Mouse (Mus musculus): ENCODE data around the gene Klf2.

Klf2 gene

DNA sequence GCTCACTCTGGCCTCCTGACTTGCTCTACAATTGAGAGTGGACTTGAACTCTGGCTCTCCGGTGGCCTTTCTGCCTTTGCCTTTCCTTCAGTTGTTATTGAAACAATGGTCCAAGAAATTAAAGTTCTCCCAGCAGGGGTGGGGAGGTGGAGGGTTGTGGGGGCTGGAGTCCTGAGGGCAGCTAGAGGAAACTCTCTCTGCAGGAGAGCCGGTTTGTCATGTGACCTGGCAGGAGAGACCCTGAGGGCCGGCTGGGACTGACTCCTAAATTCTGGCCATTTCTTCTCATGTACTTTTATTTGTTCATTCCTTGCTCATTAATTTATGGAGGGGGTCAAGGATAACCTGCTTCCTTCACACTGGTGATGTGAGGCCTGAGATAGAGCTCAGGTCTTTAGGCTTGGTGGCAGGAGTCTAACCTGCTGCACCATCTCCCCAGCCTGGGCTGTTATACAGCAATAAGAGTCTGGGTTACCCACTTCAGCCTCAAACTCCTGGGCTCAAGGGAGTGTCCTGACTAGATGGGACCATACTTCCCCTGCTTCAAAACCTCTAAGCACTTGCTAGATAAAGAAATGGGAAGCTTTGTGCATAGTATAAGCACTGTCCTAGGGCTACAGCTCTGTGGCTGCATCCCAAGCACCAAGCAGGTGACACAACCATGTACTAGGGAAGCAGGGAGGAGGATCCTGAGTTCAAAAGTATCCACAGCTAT is 14.8 kb downstream of the Klf2 start:
- DNase-seq (ENCODE audit: low spot score) = no peak

DNA sequence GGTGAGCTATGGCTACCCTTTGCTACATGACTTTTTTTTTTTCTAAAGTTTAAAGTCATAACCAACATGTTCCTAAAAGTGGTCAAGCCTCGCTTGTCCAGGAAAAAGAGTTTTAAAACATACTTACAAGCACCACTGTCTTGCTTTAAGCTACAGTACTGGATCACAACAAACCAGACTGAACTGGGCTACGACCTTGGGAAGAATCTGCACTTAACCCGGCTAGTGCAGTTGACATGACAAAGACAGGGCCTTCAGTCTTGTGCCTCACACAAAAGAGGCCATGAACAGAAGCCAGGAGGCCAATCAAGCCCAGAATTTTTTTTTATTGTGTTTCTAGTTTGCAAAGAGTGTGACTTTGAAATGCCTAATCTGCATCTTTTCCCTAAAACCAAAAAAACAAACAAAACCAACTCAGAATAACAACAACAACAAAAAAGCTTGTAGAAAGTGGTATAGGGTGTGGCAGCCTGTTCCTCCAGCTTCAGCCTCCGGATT is 15.4 kb downstream of the Klf2 start:
- no peak for DNase-seq (ENCODE audit: low spot score)

DNA sequence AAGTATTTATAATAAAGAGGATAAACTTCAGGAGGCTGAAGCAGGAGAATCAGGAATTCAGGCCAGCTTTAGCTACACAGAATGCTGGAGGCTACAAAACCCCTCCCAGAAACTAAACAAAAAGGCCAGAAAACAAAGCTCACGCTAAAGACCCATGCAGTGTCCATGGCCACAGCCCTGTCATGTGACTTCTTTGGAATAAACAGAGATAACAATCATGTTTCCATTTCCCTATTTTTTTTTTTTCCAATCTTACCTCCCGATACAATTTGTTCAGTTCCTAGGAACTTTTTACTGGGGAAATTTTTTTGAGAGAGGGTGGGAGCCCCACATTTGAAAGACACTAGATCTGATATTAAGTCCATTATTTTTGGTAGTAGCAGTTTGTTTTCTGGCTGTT is 17.4 kb downstream of the Klf2 start:
- no peak for DNase-seq (ENCODE audit: low spot score)

DNA sequence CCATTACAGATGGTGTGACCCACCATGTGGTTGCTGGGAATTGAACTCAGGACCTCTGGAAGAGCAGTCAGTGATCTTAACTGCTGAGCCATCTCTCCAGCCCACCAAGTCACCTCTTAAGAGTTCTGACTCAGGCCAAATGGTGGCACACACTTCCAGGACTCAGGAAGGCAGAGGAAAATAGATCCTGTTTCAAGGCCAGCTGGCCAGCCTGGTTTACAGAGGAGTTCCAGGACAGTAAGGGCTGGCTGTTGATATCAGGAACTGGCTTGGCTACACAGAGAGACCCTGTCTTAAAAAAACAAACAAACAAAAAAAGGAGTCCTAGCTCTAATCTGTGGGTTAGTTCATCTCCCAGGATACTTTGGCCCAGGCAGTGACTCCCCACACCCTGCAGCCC is 18.2 kb downstream of the Klf2 start:
- DNase-seq (ENCODE audit: low spot score) = no peak

DNA sequence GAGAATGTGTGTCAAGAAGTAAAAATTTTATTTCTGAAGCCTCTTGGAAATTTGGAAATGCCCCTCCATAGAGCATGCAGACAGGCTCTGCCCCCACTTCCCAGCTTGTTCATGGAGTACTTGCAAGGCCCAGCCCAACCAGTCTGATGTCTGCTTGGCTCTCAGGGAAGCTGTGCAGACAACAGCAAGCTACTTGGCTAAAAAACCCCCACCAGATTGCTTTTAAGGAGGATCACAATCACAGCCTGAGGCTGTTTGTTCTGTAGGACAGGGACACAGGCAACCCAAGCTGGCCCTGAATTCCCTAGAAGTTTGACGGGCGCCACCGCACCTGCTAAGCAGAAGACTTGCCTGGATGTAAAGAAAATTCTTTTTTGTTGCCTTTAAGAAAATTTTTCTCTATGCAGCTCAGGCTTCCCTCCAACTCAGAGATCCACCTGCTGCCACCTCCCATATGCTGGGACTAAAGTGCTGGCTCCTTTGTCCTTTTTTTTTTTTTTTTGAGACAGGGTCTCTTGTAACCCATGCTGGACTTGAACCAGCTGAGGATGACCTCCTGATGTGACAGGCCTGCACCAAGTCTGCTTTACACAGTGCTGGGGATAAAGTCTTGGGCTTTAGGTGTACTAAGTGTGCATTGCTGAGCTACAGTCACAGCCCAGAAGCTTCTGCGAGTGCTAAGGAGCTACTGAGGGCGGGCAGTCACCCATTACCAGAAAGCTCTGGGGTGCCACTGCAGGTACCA is 23.9 kb downstream of the Klf2 start:
- no peak for DNase-seq (ENCODE audit: low spot score)

DNA sequence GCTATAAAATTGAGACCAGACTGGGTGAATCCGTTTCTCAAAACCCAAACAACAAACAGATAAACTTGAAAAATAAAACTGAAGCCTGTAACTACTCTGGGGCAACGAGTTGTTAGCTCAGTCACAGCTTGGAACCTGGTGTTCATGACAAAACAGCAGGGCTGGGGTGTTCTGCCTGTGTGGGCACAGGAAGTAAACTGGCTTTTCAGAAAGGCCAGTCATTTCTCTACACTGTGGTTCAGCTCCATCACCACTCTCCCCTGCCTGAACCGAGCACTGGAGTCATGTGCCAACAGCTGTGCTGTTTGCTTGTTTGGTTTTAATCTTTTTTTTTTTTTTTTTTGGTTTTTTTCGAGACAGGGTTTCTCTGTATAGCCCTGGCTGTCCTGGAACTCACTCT is 24.9 kb downstream of the Klf2 start:
- DNase-seq (ENCODE audit: low spot score) = peak; percentile 79

DNA sequence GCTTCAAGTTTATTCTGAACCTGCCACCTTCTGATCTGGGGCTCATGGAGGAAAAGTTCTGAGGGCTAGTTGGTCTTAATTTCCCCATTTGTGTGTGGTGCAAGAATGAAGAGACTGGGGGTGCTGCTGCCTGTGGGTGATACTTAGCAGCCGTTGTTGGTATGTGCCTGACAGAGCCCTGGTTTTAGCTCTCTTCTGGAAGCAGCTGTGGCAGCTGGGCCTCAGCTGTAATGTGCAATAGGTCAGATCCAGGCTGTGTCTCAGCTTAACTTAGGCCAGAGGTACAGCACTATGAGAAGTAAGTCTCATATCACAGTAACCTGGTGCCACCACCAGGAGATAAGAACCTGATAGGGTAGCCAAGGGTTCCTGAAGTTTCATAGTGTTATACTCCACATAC is 28.7 kb downstream of the Klf2 start:
- no peak for DNase-seq (ENCODE audit: low spot score)

DNA sequence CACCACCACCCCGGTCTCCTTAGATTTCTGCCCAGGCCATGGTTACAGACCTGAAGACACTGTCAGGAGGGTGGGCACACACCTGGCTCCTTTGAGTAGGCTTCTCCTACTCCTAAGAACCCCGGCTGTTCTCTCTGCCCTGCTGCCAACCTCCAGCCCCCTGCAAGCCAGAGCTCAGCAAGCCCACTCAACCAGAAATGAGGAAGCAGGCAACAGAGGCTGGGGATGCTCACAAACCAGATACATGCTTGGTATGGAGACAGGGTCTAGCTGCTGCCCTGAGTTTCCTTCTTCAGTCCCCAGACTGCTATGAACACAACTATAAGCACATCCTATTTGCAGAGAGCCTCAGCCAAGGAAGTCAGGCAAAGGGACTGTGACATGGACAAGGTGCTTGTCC is 29.3 kb downstream of the Klf2 start:
- DNase-seq (ENCODE audit: low spot score) = no peak

DNA sequence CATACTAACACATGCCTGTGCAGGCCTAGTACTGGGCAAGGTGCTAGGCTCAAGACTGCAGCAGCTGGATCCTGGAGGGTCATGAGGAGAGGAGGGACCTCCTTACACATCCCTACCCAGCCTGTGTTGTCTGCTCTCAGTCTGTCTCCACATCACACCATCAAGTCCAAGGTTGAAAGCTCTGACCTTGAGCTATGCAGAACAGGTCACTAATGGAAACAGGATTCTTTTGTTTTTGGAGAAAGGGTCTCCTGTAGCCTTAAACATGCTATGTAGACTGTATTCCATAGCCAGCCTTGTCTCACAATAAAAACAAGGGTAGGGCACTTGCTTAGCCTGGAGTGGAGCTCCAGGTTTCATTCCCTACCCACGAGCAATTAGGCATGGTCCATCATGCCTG is 30.1 kb downstream of the Klf2 start:
- DNase-seq (ENCODE audit: low spot score) = no peak

DNA sequence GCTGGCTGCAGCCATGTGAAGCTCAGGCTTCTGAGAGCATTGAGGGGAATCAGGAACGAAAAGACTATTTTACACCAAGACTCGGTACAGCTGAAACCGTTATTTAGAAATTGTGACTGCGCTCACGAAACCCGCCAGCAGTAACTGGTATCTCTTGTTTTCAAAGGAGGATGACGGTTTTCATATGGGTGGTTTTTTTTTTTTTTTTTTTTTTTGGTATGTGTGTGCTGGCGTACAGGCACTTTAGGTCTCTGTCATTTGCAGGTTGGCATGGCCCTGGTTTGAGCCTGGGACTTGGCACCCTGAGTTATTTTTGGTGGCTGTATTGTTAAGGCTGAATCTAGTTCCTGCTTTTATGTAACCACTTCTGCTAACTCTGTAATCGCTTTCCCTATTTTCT is 31.0 kb downstream of the Klf2 start:
- DNase-seq (ENCODE audit: low spot score) = peak; percentile 70

DNA sequence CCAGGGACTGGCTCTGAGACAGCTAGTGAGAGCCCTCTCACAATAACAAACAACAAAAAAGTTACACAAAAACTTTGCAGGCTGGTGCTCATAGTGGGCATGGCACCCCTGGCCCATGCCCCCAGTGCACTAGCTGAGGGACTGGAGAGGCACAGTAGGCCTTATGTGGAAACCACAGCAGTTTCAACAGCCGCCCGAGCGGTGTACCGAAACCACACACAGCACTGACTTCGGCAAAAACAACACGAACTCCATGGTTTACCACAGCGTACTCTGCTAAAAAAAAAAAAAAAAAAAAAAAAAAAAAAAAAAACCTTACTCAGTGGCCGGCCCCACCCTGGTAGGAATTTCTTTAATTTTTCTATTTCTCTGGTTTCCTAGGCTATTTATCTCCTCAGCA is 31.9 kb downstream of the Klf2 start:
- DNase-seq (ENCODE audit: low spot score) = peak; percentile 90

DNA sequence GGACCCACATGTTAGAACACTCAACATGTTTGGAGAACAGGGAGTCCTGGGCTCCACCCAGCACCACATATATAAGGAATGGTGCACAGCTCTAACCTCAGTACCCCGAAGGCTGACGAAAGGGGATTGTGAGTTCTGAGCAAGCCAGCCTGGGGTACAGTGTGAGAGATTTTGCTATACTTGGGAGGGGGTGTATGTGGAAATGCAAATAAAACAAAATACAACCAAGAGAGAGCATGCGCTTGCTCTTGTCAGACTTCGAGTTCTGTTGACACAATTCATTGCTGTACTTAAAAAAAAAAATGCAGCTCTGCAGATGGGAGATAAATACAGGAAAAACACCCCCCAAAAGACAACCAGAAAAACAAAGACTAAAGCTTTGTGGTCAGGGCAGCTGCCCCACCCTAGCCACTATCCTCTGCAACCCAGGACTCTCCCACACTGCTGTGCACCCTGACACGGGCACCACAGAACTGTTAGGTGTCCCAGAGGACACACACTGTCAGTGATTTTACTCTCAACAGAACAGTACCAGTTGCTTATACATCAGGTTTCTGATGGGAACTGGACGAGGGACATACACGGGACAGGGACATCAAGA is 32.7 kb downstream of the Klf2 start:
- DNase-seq (ENCODE audit: low spot score) = peak; percentile 47

DNA sequence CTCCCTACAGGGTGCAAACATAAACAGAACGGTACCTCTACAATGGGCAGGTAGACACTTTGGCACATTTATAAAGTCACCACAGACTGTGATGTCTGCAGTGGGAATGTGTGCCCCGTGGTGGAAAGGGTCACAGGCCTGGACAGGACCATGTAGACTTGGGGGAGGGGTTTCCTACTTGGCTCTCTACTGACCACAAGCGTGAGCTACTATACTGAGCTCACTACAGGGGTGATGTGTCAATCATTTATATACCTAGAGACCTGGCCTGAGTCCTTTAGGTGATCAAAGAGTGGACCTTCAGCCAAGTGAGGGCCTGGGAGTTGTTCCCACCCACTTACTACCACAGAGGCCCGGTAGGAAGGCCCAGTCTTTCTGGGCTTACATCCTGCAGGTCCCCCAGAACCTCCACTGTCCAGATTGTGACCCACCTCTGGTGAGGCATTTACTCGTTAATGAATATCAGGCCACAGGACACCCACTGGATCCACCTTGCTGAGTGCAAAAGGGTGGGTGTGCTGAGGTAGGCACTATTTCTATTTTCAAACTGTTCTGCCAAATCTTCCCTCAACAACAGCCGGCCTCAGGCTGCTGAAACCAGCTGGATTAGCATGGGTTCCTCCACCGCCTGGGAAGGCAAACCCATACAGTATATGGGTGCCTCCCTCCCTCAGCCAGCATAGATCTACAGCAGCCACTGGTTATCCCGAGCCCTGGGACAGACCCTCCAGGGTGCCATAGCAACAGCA is 34.3 kb downstream of the Klf2 start:
- DNase-seq (ENCODE audit: low spot score) = no peak

DNA sequence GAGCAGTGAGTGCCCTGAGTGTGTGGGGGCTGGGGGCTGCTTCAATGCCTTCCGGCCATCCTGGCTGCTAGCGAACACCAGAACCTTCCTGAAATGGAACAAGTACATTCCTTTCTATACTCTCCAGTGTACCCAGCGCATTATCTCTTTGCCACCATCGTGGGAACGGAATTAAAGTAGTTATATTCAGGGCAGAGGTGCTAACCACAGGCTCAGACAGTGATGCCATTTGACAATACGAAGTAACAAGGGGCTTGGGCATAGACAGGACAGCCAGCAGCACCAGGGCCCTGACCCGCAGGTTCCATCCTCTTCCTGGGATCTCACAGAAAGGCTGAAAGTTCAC is 34.8 kb downstream of the Klf2 start:
- DNase-seq (ENCODE audit: low spot score) = peak; percentile 50

DNA sequence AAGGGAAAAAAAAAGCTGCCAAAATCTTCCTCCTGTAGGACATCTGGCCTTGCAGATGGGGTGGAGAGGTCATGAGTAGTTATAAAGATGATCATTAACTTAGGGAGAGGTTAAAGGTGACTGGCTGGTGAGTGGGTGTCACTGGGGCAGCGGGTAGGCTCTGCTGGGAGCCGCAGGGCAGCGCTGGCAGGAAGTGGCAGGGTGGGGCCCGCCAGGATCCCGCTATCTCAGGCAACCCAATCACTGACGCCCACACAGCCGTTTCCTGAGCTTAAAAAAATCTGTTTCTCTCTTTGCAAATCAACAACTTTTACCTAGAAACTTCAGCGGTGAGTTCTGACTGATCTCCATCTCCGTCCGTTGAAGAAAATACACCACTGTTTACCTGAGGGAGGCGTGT is 35.4 kb downstream of the Klf2 start:
- peak; percentile 95 for DNase-seq (ENCODE audit: low spot score)

DNA sequence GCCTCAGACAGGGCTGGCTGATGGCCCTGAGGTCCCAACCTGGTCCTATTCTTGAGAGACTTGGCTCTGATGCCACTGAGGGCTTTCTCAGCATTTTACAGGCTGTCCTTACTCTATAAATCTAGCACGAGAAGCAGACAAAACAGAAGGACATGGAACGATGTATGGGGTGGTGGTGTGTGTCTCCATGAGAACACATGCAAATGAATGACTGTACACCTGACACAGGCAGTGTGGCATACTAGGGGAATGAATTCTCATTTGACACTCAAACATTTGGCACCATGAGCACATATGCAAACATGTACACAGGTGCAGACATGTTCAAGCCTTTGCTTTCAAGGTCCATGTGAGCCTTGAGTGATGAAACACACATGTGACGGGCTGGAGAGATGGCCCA is 37.8 kb downstream of the Klf2 start:
- DNase-seq (ENCODE audit: low spot score) = no peak

DNA sequence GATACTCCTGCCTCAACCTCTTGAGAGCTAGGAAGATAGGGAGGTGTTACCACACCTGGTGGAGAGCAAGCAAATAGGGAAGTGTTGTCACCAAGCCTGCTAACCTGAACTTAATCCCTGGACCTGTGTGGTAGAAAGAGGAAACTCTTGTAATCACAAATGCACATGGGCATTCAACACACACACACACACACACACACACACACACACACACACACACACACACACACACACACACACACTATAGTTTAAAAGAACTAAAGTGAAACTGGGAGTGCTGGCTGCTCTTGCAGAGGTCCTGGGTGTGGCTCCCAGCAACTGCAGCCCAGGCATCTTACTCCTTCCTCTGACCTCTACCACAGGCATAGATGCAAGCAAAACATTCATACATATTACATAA is 41.3 kb downstream of the Klf2 start:
- peak; percentile 79 for DNase-seq (ENCODE audit: low spot score)

DNA sequence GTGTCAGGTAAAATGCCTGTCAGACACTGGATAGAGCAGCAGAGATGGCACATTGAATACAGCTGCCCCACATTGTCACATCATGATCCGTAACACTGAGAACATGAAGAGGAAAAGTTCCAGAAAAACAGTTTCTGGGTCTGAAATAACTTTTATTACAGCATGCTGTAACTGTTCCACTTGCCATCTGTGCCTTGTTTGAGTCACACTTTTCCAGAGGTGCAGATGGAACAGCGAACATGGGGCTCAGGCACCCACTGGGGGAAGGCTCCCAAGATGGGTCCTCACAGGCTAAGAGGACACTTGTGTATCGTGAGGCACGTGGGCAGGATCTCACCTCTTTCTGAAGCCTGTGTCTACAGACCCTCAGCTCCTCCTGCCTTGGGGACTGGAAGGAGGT is 43.9 kb downstream of the Klf2 start:
- no peak for DNase-seq (ENCODE audit: low spot score)

DNA sequence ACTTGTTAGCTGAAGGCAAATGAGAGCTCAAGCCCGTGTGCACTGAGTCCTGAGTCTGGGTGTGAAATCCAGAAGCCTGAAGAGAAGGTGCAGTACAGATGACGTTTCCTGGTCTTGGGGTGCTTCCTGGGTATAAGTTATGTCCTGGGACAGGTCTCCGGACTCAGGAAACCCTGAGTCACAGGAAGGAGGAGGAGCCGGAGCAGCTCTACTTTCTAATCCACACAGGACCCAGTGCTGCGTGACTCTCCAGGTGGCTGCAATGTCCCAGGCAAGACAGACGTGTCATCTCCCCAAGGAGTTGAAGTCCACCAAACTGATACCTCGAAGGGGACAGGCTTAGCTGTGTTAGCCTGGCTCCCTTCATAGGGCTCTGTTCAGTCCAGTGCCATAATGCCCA is 44.6 kb downstream of the Klf2 start:
- DNase-seq (ENCODE audit: low spot score) = peak; percentile 15

DNA sequence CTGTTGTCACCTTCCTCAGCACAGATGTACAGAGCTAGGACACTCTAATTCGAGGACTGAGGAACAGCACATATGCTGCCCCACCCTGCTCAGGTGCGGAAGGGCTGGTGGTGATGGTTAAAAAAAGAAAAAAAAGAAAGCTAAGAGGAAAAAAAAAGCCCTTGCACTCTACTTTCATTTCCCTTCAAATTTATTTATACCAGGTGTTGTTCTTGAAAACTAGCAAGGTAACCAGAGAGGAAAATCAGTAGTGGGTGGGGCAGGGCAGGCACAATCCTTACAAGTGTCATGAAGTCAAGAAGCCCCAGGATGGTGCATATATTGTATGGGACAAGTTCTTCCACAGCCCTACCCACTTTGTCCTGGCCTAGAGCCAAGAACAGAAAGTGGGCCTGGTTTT is 46.2 kb downstream of the Klf2 start:
- DNase-seq (ENCODE audit: low spot score) = peak; percentile 49

DNA sequence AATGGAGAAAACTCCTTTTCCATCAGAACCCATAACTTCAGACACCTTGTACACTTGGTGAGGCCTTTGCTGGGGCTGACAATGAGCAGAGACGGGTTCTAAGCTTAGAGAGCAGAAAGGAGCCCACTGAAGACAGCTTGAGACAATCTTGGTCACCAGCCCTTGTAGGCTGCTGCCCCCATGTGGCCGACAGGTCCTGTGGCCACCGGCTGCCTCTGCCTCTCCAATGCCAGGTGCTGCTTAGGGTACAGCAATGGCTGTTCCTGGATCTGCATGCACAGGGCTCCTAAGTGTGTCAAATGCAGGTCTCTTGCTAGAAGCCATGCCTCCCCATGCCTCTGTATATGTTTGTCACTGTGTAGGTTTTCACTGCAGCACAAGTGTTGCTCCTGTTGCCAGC is 47.0 kb downstream of the Klf2 start:
- peak; percentile 90 for DNase-seq (ENCODE audit: low spot score)

DNA sequence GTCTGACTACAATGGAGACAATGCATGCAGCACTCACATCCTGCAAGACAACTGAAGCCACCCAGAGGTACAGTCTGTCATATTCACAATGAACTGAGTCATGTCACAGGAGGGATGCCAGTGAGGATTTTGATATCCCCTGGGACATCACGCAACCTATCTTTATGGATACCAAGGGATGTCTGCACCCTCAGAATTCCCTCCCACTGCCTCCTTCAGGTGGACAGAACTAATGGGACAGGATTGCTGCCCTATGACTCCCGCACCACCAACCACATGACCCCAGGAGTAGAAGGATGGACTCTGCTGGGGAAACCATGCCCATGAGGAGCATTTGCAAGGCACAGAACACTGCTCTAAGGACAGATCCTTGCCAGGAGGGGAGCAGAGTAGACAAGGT is 47.6 kb downstream of the Klf2 start:
- DNase-seq (ENCODE audit: low spot score) = no peak
